Mouse (Mus musculus) hindbrain, embryonic 16.5 days (tissue): Measurements from ENCODE around the gene Glyctk. TPM values are rescaled to one million over a fixed set of nuclear protein-coding genes. Genes with fewer than 3 reads are reported as not detected.

Source experiments
- ATAC-seq: fragments of 200-750 bp; cut with Nextera tagmentation; 2 replicates; pipeline ENCODE4 v1.8.0; 2017; ENCODE audit warnings: moderate TSS enrichment, moderate library complexity
- H3K27ac ChIP-seq: fragments of 300-500 bp; sonication (generic); 2 replicates; pipeline ENCODE4 v1.5.1; 2014; ENCODE audit warnings: low read depth, mild to moderate bottlenecking, control low read depth, low read length, moderate library complexity
- H3K27me3 ChIP-seq: fragments of 300-500 bp; sonication (generic); replicated peaks from 2 replicates; pipeline ENCODE4 v1.6.1; 2014; ENCODE audit warnings: low read length; ENCODE audit not compliant: control insufficient read depth, insufficient read depth
- H3K36me3 ChIP-seq: fragments of 300-500 bp; sonication (generic); 2 replicates; pipeline ENCODE4 v1.6.1; 2014; ENCODE audit warnings: mild to moderate bottlenecking, low read length, moderate library complexity, mixed read lengths; ENCODE audit not compliant: control insufficient read depth, insufficient read depth
- H3K4me1 ChIP-seq: fragments of 300-500 bp; sonication (generic); 2 replicates; pipeline ENCODE4 v1.6.1; 2014; ENCODE audit warnings: low read depth, low read length; ENCODE audit not compliant: control insufficient read depth, insufficient read depth
- H3K4me2 ChIP-seq: fragments of 300-500 bp; sonication (generic); 2 replicates; pipeline ENCODE4 v1.6.1; 2014; ENCODE audit warnings: mild to moderate bottlenecking, low read length, control low read depth, moderate library complexity
- H3K4me3 ChIP-seq: fragments of 300-500 bp; sonication (generic); 2 replicates; pipeline ENCODE4 v1.5.1; 2014; ENCODE audit warnings: mild to moderate bottlenecking, low read length, control low read depth, moderate library complexity
- H3K9ac ChIP-seq: fragments of 300-500 bp; sonication (generic); 2 replicates; pipeline ENCODE4 v1.6.1; 2014; ENCODE audit warnings: low read depth, mild to moderate bottlenecking, control low read depth, low read length, moderate library complexity
- H3K9me3 ChIP-seq: fragments of 300-500 bp; sonication (generic); 2 replicates; pipeline ENCODE4 v1.6.1; 2014; ENCODE audit warnings: mild to moderate bottlenecking, low read length, moderate library complexity; ENCODE audit not compliant: control insufficient read depth
- WGBS: fragments of 180-500 bp; shearing (Covaris S2); extraction: QIAGEN DNeasy Blood & Tissue Kit; methylation state at CpG from one replicate; pipeline ENCODE4 v1.1.7; 2014; 5-methylcytosine and 5-hydroxymethylcytosine counted together
- polyA plus RNA-seq: library from polyadenylated mRNA; unstranded; fragments of >200 nt; fragmentation: Nextera tagmentation; extraction: Ambion mirVana; gene quantifications from 2 replicates; pipeline ENCODE4 v1.2.1, GENCODE M21; 2015

Gene Glyctk
- polyA plus RNA-seq, 1 experiment from 2014 or later: 2.1 TPM

DNA sequence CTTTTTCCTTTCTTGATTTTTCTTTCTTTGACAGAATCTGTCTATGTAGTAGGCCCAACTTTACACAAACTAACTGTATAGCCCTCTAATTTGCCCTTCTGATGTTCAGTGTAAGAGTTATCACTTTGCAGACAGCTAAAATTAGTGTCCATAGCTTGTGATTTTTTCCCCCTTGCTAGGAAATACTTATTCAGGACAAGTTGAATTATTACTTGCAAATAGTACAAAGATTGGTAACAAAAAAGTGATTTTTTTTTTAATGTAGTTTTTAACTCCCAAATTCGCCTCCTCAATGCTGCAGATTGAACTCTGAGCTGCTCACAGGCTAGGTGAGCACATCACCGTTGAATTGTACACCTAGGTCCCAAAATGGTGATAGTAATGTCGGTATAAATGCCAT is 22.0 kb upstream of the Glyctk start:
- Histone ChIP-seq H3K9ac (no peak overlapping the region), H3K4me2 (no peak overlapping the region), H3K27me3 (no peaks in the 10 kb centered on the region), H3K4me1 (peaks cover 9% of the 10 kb centered on the region), H3K36me3 (peaks cover 41% of the 10 kb centered on the region), H3K9me3 (no peaks in the 10 kb centered on the region), H3K4me3 (no peak overlapping the region), H3K27ac (no peak overlapping the region)
- ATAC-seq: no peak
- 88% methylated on average over 3 of the region's 3 CpGs for WGBS

DNA sequence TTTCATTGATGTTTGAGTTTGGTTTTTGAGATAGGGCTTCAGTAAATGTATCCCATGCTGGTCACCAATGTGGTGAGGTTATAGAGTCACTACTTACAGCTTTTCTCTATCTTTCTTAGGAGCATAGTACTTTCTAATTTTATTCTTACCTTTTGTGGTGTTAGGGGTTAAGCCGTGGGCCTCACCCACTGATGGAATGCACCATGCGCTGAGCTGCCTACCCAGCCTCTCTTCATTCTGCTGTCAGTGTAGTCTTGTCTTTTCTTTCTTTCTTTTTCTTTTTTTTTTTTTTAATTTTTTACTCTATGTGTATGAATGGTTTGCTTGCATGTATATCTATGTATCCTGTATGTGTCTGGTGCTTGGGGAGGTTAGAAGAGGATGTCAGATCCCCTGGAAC is 21.5 kb upstream of the Glyctk start:
- WGBS: 91% methylated on average over 2 of the region's 2 CpGs
- Histone ChIP-seq H3K27me3 (no peaks in the 10 kb centered on the region), H3K4me1 (peaks cover 13% of the 10 kb centered on the region), H3K9ac (no peak overlapping the region), H3K9me3 (no peaks in the 10 kb centered on the region), H3K36me3 (peaks cover 36% of the 10 kb centered on the region), H3K4me3 (no peak overlapping the region), H3K4me2 (no peak overlapping the region), H3K27ac (no peak overlapping the region)
- ATAC-seq: no peak

DNA sequence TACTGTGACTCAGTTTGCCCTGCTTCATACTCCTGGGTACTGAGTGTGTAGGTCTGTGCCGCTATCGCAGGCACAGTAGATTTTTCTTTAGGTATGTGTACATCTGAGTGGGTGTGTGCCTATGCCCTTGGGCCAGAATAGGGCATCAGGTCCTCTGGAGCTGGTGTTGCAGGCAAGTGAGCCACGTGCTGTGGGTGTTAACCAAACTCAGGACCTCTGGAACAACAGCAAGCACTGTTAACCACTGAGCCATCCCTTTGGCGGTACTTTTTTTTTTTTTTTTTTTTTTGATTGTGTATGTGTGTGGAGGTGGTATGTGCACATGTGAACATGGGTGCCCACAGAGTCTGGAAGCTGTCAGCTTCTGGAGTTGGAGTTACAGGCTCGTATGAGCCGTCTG is 19.9 kb upstream of the Glyctk start:
- Histone ChIP-seq H3K36me3 (peaks cover 24% of the 10 kb centered on the region), H3K27ac (no peak overlapping the region), H3K4me3 (no peak overlapping the region), H3K9ac (no peak overlapping the region), H3K4me2 (no peak overlapping the region), H3K9me3 (no peaks in the 10 kb centered on the region), H3K27me3 (no peaks in the 10 kb centered on the region), H3K4me1 (peaks cover 28% of the 10 kb centered on the region)
- WGBS: 91% methylated on average over 6 of the region's 6 CpGs
- no peak for ATAC-seq

DNA sequence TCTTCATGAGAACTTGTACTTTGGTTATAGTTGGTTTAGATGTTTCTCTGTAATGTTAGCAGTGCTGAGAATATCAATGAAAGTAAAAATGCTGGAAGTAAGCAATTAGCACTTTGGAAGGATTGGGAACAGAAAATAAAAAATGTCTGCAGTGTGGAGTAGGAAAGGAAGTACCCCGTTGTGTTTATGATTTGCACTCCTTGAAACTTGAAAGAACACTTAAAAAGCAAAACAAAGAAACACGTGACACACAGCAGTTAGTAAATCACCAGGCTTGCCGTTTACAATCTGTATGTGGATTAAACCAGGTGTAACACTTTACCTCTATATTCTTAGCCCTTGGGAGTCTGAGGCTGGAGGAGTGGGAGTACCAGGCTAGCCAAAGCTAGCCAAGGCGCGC is 18.8 kb upstream of the Glyctk start:
- H3K4me2 ChIP-seq: no peak overlapping the region
- H3K4me3 ChIP-seq: no peak overlapping the region
- no peak overlapping the region for H3K27ac ChIP-seq
- ATAC-seq: no peak
- no peak overlapping the region for H3K9ac ChIP-seq
- 79% methylated on average over 5 of the region's 5 CpGs for WGBS
- H3K27me3 ChIP-seq: no peaks in the 10 kb centered on the region
- peaks cover 29% of the 10 kb centered on the region for H3K4me1 ChIP-seq
- H3K9me3 ChIP-seq: no peaks in the 10 kb centered on the region
- peaks cover 19% of the 10 kb centered on the region for H3K36me3 ChIP-seq

DNA sequence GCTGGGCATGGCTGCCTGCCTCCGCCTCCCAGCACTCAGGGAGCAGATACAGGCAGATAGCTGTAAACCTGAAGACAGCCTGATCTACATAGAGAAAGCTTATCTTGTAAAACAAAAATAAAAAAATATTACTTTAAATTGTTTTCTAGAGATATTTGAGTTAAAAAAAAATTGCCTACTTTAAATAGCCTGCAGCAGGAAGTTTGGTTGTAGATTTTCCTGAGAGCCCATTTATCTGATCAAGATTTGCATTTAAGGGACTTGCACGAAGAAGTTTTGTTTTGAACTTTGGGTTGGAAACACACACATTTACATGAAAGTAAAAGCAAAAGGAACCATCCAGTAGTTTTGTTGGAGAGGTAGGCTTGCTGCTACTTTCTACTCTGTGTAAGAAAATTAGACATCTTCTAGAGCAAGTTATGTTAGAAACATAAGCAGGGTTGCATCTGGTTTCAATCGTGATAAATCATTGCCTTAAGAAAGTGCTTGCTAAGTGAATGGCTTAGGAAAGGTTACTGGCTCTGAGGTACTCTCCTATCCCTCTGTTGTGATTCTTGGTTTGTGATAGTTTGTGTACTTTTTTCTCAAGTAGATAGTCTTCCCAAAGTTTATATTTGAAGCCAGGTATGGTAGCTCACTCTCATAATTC is 17.7 kb upstream of the Glyctk start:
- peaks cover 11% of the 10 kb centered on the region for H3K36me3 ChIP-seq
- 82% methylated on average over 3 of the region's 3 CpGs for whole genome bisulfite sequencing
- no peak overlapping the region; the same call in 1 of the 2 replicates for H3K9ac ChIP-seq
- H3K9me3 ChIP-seq: no peaks in the 10 kb centered on the region
- no peak for ATAC-seq
- H3K27me3 ChIP-seq: no peaks in the 10 kb centered on the region
- H3K4me3 ChIP-seq: no peak overlapping the region
- no peak overlapping the region for H3K27ac ChIP-seq
- peaks cover 29% of the 10 kb centered on the region for H3K4me1 ChIP-seq
- no peak overlapping the region for H3K4me2 ChIP-seq

DNA sequence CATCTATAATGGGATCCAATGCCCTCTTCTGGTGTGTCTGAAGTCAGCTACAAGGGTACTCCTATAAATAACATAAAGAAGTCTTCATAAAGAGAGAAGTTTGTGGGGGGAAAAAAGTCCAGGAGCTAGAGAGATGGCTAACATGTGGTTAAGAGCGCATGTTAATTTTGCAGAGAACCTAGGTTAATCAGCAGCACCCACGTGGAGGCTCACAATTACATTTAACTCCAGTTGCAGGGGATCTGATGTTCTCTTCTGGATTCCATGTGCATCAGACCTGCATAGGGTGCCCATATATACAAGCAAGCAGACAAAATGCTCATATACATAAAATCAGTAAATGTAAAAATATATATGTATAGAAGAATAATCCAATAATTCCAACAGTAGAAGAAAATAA is 15.4 kb upstream of the Glyctk start:
- Histone ChIP-seq H3K9ac (no peak overlapping the region), H3K4me3 (peak overlapping the region; percentile 18), H3K27ac (no peak overlapping the region), H3K4me1 (peaks cover 33% of the 10 kb centered on the region), H3K9me3 (no peaks in the 10 kb centered on the region), H3K27me3 (no peaks in the 10 kb centered on the region), H3K4me2 (peak overlapping the region; percentile 59), H3K36me3 (peaks cover 8% of the 10 kb centered on the region; the same call in 1 of the 2 replicates)
- 53% methylated on average over 2 of the region's 2 CpGs for WGBS
- no peak for ATAC-seq

DNA sequence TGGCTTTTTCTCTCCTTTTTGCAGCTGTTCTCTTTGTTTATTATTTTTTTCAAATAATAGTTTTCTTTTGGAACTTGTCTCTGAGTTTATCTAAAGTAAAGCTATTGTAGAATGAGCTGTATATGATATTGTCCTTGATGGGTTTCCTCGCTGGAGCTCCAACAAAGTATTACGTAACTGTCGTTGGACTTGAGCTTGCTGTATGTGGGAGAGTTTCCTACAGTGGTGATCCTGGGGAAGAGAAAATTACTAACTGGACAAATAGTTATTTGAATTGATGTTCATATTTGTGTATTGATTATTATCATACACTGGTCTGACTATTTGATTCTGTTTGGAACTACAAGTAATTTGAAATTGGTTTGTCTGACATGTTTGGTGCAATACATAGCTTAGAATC is 14.6 kb upstream of the Glyctk start:
- Histone ChIP-seq H3K4me3 (peak overlapping the region; percentile 67), H3K9ac (no peak overlapping the region), H3K9me3 (no peaks in the 10 kb centered on the region), H3K27me3 (no peaks in the 10 kb centered on the region), H3K4me1 (peaks cover 33% of the 10 kb centered on the region), H3K4me2 (peak overlapping the region; percentile 59), H3K27ac (no peak overlapping the region), H3K36me3 (peaks cover under 1% of the 10 kb centered on the region; the same call in 1 of the 2 replicates)
- no peak for ATAC-seq
- 17% methylated on average over 3 of the region's 3 CpGs for WGBS

DNA sequence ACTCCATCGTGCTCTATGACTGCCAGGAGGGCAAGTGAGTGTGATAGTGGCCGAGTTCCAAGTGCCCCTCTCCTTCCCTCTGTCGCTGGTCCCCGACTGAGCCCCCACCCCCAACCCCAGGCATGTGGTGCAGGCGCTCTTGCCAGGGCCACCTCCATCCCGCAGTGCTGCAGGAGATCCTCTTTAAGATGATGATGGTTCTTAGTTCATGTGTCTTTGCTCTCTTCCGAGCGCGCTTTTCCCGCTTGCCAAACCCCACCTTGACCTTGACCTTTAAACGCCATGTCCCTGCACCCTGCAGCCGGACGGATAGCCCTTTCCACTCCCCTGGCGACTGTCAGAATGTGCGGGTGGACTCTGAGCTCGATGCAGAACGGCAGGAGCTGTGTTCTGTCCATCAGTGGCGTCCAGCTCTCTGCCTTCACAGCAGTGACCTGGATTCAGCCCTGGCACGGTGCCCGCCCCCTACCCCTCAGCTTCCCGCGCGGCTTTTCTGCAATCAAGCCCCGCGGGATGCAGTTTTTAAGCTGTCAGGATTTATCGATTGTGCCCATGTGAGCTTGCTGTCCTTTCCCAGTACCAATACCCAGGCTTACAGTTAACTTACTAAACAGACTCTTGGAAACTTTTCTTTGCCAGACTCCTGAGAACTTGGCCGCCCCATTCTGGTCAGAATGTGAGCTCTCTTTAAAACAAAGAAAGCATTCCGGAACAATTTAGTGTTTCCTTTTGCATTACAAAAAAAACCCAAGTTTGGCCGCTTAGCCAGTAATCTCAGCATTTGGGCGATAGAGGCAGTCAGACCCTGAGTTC is 13.6 kb upstream of the Glyctk start:
- Histone ChIP-seq H3K4me3 (peak overlapping the region; percentile 67), H3K27ac (peak overlapping the region; percentile 98), H3K36me3 (no peaks in the 10 kb centered on the region), H3K4me1 (peaks cover 33% of the 10 kb centered on the region), H3K9ac (peak overlapping the region; percentile 94), H3K27me3 (no peaks in the 10 kb centered on the region), H3K9me3 (no peaks in the 10 kb centered on the region), H3K4me2 (peak overlapping the region; percentile 59)
- ATAC-seq: peak; percentile 63
- WGBS: under 1% methylated on average over 29 of the region's 30 CpGs

DNA sequence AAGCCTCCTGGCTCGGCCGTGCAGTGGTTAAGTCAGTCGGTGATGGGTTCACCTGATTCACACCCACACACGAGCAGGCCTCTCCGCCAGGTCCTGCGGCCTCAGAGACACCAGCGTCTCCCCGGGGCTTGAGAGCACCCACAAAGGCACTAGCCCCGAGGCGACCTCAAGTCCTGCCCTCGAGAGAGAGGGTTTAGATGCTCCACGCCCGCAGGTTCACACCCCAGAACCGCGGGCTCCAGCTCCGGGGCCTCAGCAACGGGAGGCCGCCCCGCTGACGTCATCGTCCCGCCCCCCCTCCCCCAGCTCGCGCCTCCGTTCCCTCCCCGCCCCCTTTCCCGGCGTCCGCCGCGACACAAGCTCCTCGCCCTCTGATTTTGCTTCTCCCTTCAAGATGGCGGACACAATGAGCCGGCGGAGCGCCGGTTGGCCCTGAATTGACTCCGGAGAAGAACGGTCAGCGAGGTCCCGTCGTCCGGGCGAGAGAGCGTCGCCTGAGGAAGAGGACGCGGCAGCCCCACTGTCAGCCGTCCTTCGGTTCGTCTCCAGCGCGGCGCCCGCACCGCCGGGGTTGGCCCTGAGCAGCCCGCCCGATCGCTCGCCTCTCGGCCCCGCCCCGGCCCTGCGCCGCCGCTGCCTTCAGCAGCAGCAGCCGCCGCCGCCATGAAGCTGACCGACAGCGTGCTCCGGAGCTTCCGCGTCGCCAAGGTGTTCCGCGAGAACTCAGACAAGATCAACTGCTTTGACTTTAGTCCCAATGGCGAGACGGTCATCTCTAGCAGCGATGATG is 12.8 kb upstream of the Glyctk start, which contains the start of gene Wdr82:
Wdr82 (plus strand) TSS at position 373 of the 790 bp plus-strand sequence.
- WGBS: 0% methylated on average over 69 of the region's 81 CpGs
- Histone ChIP-seq H3K9ac (peak within 1 kb of the TSS; percentile 94), H3K9me3 (no peaks in the 10 kb centered on the region), H3K27ac (peak within 1 kb of the TSS; percentile 98), H3K4me2 (peak within 1 kb of the TSS; percentile 82), H3K27me3 (no peaks in the 10 kb centered on the region), H3K4me3 (peak within 1 kb of the TSS; percentile 67), H3K36me3 (no peaks in the 10 kb centered on the region), H3K4me1 (peaks cover 30% of the 10 kb centered on the region)
- ATAC-seq: peak; percentile 90
